Mouse (Mus musculus) c-Kit-negative CD71-positive TER-119-positive erythroid progenitor cells, embryonic 14.5 days (primary cell): ENCODE measurements around the gene Bcl6b.

Experiments used
- DNase-seq: peaks from one replicate; pipeline ENCODE4 v3.0.0-alpha.2; 2013; ENCODE audit warnings: low read depth, low spot score

Bcl6b gene

GRCm38 (mm10) chr11:70174491-70174890 is 55.1 kb downstream of the Bcl6b start:
- no peak for DNase-seq
